Mouse (Mus musculus) testis, adult 2 months (tissue): ENCODE measurements around the gene Plcxd3.

Experiments
- CTCF ChIP-seq: fragments of 200-500 bp; IDR thresholded peaks from 2 replicates; pipeline ENCODE4 v1.5.1; 2012; ENCODE audit warnings: low read depth, mild to moderate bottlenecking, inconsistent platforms, low read length, moderate library complexity; ENCODE audit not compliant: control insufficient read depth, insufficient read depth, insufficient replicate concordance
- POLR2A ChIP-seq: fragments of 200-500 bp; IDR thresholded peaks from 2 replicates; pipeline ENCODE4 v1.6.1; 2012; ENCODE audit warnings: low read depth, mild to moderate bottlenecking, inconsistent platforms, low read length, moderate library complexity; ENCODE audit not compliant: control insufficient read depth

GRCm38 (mm10) chr15:4533700-4534099, 158.4 kb downstream of the Plcxd3 start:
- no peak for TF ChIP-seq CTCF
- no peak for TF ChIP-seq POLR2A
